Mouse (Mus musculus): ENCODE data around the gene Serpina3c.
"Not testable (repeated sequence)": the region's sequence is repeated elsewhere in the genome, so short reads cannot be mapped to it uniquely, and the experiment has no call there.

The Serpina3c gene

GRCm38 (mm10) chr12:104112333-104112732 lies 41.3 kb downstream of the Serpina3c start, which contains the start of gene Serpina3a:
Serpina3a (plus strand) TSS chr12:104112724.
- DNase-seq (ENCODE audit: low spot score), result not testable (repeated sequence)

- DNase-seq (ENCODE audit: low spot score), result no peak
Observed at GRCm38 (mm10) chr12:104108507-104108906, 45.2 kb downstream of the Serpina3c start.

- DNase-seq (ENCODE audit: low spot score), result no peak
Observed at GRCm38 (mm10) chr12:104106919-104107318, 46.8 kb downstream of the Serpina3c start.

- DNase-seq (ENCODE audit: low spot score), result no peak
Observed at GRCm38 (mm10) chr12:104105847-104106246, 47.8 kb downstream of the Serpina3c start.

- no peak for DNase-seq (ENCODE audit: low spot score)
Observed at GRCm38 (mm10) chr12:104100768-104101167, 52.9 kb downstream of the Serpina3c start, which contains the start of gene Serpina5. Serpina5 (plus strand) TSS chr12:104101113.
